Mouse (Mus musculus) cerebellum, adult 2 months (tissue): ENCODE measurements around the gene Gm5901.

Source experiments
- CTCF ChIP-seq: fragments of 200-500 bp; IDR thresholded peaks from 2 replicates; pipeline ENCODE4 v1.5.1; 2011; ENCODE audit warnings: low read depth, mild to moderate bottlenecking, control low read depth, low read length, moderate library complexity, borderline replicate concordance; ENCODE audit not compliant: insufficient read depth
- POLR2A ChIP-seq: fragments of 200-500 bp; IDR thresholded peaks from 2 replicates; pipeline ENCODE4 v1.6.1; 2011; ENCODE audit warnings: low read length, control low read depth, borderline replicate concordance; ENCODE audit not compliant: insufficient read depth

DNA sequence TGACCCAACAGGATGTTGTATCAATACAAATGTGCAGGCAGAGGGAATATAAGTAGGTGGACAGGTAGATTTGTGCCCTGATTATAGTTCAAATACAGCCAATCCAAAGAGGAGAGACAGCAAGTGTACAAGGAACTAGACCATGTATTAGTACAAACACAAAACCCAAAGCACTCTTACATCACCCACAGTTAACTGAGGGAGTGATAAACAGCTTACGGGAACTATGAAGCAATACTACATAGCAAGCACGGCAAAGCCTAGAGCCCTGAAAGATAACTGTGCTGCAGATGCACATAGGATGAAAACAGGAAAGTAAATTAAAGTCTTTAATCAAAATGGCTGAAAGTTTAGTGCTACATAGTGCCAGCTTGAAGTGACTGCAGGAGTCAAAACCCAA, 12.9 kb downstream of the Gm5901 start:
- TF ChIP-seq POLR2A (no peak), CTCF (no peak)
